Mouse (Mus musculus) liver, postnatal 0 days (tissue): ENCODE data around the gene Peli2. TPM values are rescaled to one million over a fixed set of nuclear protein-coding genes. Genes with fewer than 3 reads are reported as not detected.
A peak's percentile ranks its signal among the peaks of the same experiment; 100 is the strongest.

Experiments used
- ATAC-seq: fragments of 200-750 bp; cut with Nextera tagmentation; 2 replicates; pipeline ENCODE4 v1.8.0; 2017; ENCODE audit warnings: mild to moderate bottlenecking, moderate library complexity
- DNase-seq: peaks from one replicate; pipeline ENCODE4 v3.0.0-alpha.2; 2016
- H3K27ac ChIP-seq: fragments of 300-500 bp; sonication (generic); 2 replicates; pipeline ENCODE4 v1.5.1; 2014; ENCODE audit warnings: antibody characterized with exemption, moderate library complexity, mild to moderate bottlenecking, low read depth
- H3K27me3 ChIP-seq: fragments of 300-500 bp; sonication (generic); 2 replicates; pipeline ENCODE4 v1.6.1; 2014; ENCODE audit warnings: low read length, control low read depth, mixed read lengths; ENCODE audit not compliant: insufficient read depth
- H3K36me3 ChIP-seq: fragments of 300-500 bp; sonication (generic); replicated peaks from 2 replicates; pipeline ENCODE4 v1.6.1; 2014; ENCODE audit warnings: mild to moderate bottlenecking, control low read depth, low read length, moderate library complexity, mixed read lengths; ENCODE audit not compliant: insufficient read depth
- H3K4me1 ChIP-seq: fragments of 300-500 bp; sonication (generic); 2 replicates; pipeline ENCODE4 v1.6.1; 2014; ENCODE audit warnings: antibody characterized with exemption, mild to moderate bottlenecking, control low read depth; ENCODE audit not compliant: insufficient read depth
- H3K4me2 ChIP-seq: fragments of 300-500 bp; sonication (generic); 2 replicates; pipeline ENCODE4 v1.6.1; 2014; ENCODE audit warnings: low read depth, mild to moderate bottlenecking, low read length, moderate library complexity, mixed read lengths
- H3K4me3 ChIP-seq: fragments of 300-500 bp; sonication (generic); 2 replicates; pipeline ENCODE4 v1.5.1; 2014; ENCODE audit warnings: low read depth, low read length
- H3K9ac ChIP-seq: fragments of 300-500 bp; sonication (generic); replicated peaks from 2 replicates; pipeline ENCODE4 v1.6.1; 2014; ENCODE audit warnings: mild to moderate bottlenecking, moderate library complexity
- H3K9me3 ChIP-seq: fragments of 300-500 bp; sonication (generic); 2 replicates; pipeline ENCODE4 v1.6.1; 2016; ENCODE audit warnings: mild to moderate bottlenecking, control low read depth, low read length, mixed read lengths
- CTCF ChIP-seq: sonication (generic); IDR thresholded peaks from 2 replicates; pipeline ENCODE4 v1.5.1; 2016; ENCODE audit warnings: antibody characterized with exemption, low read depth
- EP300 ChIP-seq: IDR thresholded peaks from 2 replicates; pipeline ENCODE4 v1.6.1; 2016; ENCODE audit warnings: antibody characterized with exemption, low read depth, mild to moderate bottlenecking
- WGBS: fragments of 180-500 bp; shearing (Covaris S2); extraction: QIAGEN DNeasy Blood & Tissue Kit; methylation state at CpG from one replicate; pipeline ENCODE4 v1.1.7; 2014; ENCODE audit not compliant: insufficient replicate concordance; 5-methylcytosine and 5-hydroxymethylcytosine counted together
- polyA plus RNA-seq: library from polyadenylated mRNA; unstranded; fragments of >200 nt; fragmentation: Nextera tagmentation; extraction: Ambion mirVana; gene quantifications from 2 replicates; pipeline ENCODE4 v1.2.1, GENCODE M21; 2015

Gene Peli2
- polyA plus RNA-seq, 1 experiment from 2014 or later, result 1.5 TPM

- 76% methylated on average over 7 of the region's 7 CpGs for WGBS
- H3K9ac ChIP-seq, result no peak overlapping the region
- no peak overlapping the region for H3K27ac ChIP-seq
- no peaks in the 10 kb centered on the region for H3K27me3 ChIP-seq
- no peaks in the 10 kb centered on the region for H3K9me3 ChIP-seq
- no peaks in the 10 kb centered on the region for H3K36me3 ChIP-seq
- H3K4me3 ChIP-seq, result no peak overlapping the region
- H3K4me2 ChIP-seq, result no peak overlapping the region
- no peaks in the 10 kb centered on the region for H3K4me1 ChIP-seq
- no peak for DNase-seq
- no peak for TF ChIP-seq CTCF
- no peak for TF ChIP-seq EP300
- ATAC-seq, result no peak
Observed at GRCm38 (mm10) chr14:48106453-48106852, 14.2 kb upstream of the Peli2 start.

- H3K4me1 ChIP-seq, result peaks cover 4% of the 10 kb centered on the region; the same call in 1 of the 2 replicates
- DNase-seq, result no peak
- H3K27ac ChIP-seq, result no peak overlapping the region
- no peak overlapping the region for H3K4me2 ChIP-seq
- no peak overlapping the region for H3K4me3 ChIP-seq
- no peak for ATAC-seq
- no peak overlapping the region for H3K9ac ChIP-seq
- H3K27me3 ChIP-seq, result 0 out of 2 replicates have a peak, but pooled peaks cover 2% of the 10 kb centered on the region
- 70% methylated on average over 5 of the region's 5 CpGs for WGBS
- H3K9me3 ChIP-seq, result no peaks in the 10 kb centered on the region
- TF ChIP-seq EP300 (no peak), CTCF (no peak)
- H3K36me3 ChIP-seq, result no peaks in the 10 kb centered on the region
Observed at GRCm38 (mm10) chr14:48117986-48118385, 2.6 kb upstream of the Peli2 start.

- Histone ChIP-seq H3K27ac (no peak overlapping the region), H3K9me3 (no peaks in the 10 kb centered on the region), H3K27me3 (0 out of 2 replicates have a peak, but pooled peaks cover 2% of the 10 kb centered on the region), H3K4me2 (peak overlapping the region; percentile 86), H3K9ac (no peak overlapping the region; the same call in 1 of the 2 replicates), H3K36me3 (no peaks in the 10 kb centered on the region), H3K4me1 (peaks cover 4% of the 10 kb centered on the region; the same call in 1 of the 2 replicates), H3K4me3 (no peak overlapping the region)
- WGBS, result 33% methylated on average over 9 of the region's 9 CpGs
- DNase-seq (no peak), ATAC-seq (no peak)
- TF ChIP-seq EP300 (no peak), CTCF (no peak)
Observed at GRCm38 (mm10) chr14:48119012-48119647, 1.5 kb upstream of the Peli2 start.

GRCm38 (mm10) chr14:48119648-48120270, 864 bp upstream of the Peli2 start:
- DNase-seq (no peak), ATAC-seq (no peak)
- Histone ChIP-seq H3K4me3 (peak overlapping the region; percentile 75), H3K27ac (no peak overlapping the region), H3K36me3 (no peaks in the 10 kb centered on the region), H3K9ac (no peak overlapping the region), H3K9me3 (no peaks in the 10 kb centered on the region), H3K4me2 (peak overlapping the region; percentile 86), H3K27me3 (0 out of 2 replicates have a peak, but pooled peaks cover 2% of the 10 kb centered on the region), H3K4me1 (peaks cover 5% of the 10 kb centered on the region; the same call in 1 of the 2 replicates)
- 13% methylated on average over 17 of the region's 17 CpGs for WGBS
- TF ChIP-seq EP300 (no peak), CTCF (no peak)

GRCm38 (mm10) chr14:48120443-48120751, 226 bp upstream of the Peli2 start:
- H3K4me1 ChIP-seq, result peaks cover 6% of the 10 kb centered on the region; the same call in 1 of the 2 replicates
- peak overlapping the region; percentile 86 for H3K27ac ChIP-seq
- H3K4me2 ChIP-seq, result peak overlapping the region; percentile 86
- 0 out of 2 replicates have a peak, but pooled peaks cover 2% of the 10 kb centered on the region for H3K27me3 ChIP-seq
- no peak for DNase-seq
- no peak for TF ChIP-seq EP300
- TF ChIP-seq CTCF, result no peak
- peak overlapping the region; percentile 72 for H3K9ac ChIP-seq
- H3K36me3 ChIP-seq, result no peaks in the 10 kb centered on the region
- H3K4me3 ChIP-seq, result peak overlapping the region; percentile 75
- no peaks in the 10 kb centered on the region for H3K9me3 ChIP-seq
- no peak for ATAC-seq
- WGBS, result 0% methylated on average over 10 of the region's 10 CpGs

GRCm38 (mm10) chr14:48121529-48122517, 1.2 kb downstream of the Peli2 start:
- ATAC-seq (no peak; the same call in 1 of the 2 replicates), DNase-seq (no peak)
- Histone ChIP-seq H3K27ac (peak overlapping the region; percentile 86), H3K4me1 (peaks cover 9% of the 10 kb centered on the region), H3K4me2 (peak overlapping the region; percentile 86), H3K4me3 (peak overlapping the region; percentile 75), H3K27me3 (0 out of 2 replicates have a peak, but pooled peaks cover 2% of the 10 kb centered on the region), H3K9me3 (no peaks in the 10 kb centered on the region), H3K36me3 (no peaks in the 10 kb centered on the region), H3K9ac (peak overlapping the region; percentile 72)
- 2% methylated on average over 32 of the region's 32 CpGs for WGBS
- TF ChIP-seq EP300, result no peak
- no peak for TF ChIP-seq CTCF
